Mouse (Mus musculus) spleen, postnatal 10 days (tissue): Measurements from ENCODE around the gene Cacna1g.

Experiments used
- DNase-seq, 2 experiments: peaks; one replicate each; pipeline ENCODE4 v3.0.0; 2021 to 2022; ENCODE audit warnings: low spot score in 2 of 2

Gene Cacna1g

DNA sequence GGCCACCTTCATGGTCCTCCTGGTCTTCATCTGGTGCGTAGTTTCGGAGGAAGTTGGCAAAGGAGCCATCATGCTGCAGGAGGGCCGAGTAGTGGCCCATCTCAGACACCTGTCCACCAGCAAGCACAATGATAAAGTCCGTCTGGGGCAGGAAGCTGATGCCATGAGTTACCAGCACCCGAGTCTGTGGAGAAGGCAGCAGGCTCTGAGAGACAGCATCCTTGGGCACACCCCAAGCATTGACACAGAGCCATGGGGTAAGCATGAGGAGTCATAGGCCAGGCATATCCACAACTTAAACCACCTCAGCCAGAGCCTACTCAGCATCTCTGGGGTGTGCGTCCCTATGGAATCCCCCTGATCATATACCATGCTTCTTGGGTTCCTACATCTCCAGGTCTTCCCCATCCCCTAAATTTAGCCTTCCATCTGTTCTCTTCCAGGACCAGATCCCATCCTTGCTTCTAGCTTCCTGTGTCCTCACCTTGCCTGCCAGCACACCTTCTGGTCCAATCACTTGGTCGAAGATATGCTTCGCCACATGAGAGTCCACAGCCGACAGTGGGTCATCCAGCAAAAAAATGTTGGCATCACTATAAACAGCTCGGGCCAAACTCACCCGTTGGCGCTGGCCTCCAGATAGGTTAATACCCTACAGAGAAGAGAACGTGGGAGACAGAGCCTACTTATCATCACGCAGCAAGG, 112.7 kb downstream of the Cacna1g start:
- no peak for DNase-seq

DNA sequence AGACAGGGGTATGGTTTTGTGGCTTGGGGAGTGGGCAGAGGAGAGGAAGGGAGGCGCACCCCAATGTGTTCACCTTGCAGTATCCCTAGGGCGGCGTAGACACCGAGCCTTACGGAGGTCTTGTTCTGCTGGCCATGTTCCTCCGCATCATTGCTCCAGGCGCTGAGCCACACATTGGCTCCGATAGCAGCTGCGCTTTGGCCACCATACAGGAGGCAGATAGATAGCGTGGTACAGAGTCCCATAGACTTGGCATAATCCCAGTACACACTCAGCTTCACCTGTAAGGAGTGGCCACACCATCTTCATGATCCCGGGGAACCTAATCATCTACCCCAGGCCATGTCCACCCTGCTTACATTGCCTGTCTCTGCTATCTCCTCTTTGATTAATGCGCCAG, 114.8 kb downstream of the Cacna1g start:
- no peak for DNase-seq
